Mouse (Mus musculus) testis, adult 2 months (tissue): ENCODE data around the gene Supt4a.

Experiments
- CTCF ChIP-seq: fragments of 200-500 bp; IDR thresholded peaks from 2 replicates; pipeline ENCODE4 v1.5.1; 2012; ENCODE audit warnings: low read depth, mild to moderate bottlenecking, inconsistent platforms, low read length, moderate library complexity; ENCODE audit not compliant: control insufficient read depth, insufficient read depth, insufficient replicate concordance
- POLR2A ChIP-seq: fragments of 200-500 bp; IDR thresholded peaks from 2 replicates; pipeline ENCODE4 v1.6.1; 2012; ENCODE audit warnings: low read depth, mild to moderate bottlenecking, inconsistent platforms, low read length, moderate library complexity; ENCODE audit not compliant: control insufficient read depth

DNA sequence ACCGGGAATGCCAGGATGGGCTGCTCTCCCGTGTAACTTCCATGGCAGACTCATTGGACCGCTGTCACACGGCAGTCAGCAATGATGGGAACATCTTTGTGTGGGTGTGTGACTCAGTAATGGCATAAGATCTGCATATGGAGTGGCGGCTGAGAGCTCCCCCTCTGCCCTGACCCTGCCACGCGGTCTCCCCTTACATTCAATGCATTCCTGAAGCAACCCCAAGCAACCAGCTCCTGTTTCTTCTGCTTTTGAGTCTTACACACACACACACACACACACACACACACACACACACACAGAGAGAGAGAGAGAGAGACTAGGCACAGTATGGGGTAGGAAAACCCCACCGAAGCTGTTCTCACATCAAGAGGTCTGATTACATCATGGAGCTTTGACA lies 29.8 kb upstream of the Supt4a start:
- TF ChIP-seq CTCF (no peak), POLR2A (no peak)
